Mouse (Mus musculus) induced T-regulatory cell, adult 2 months (primary cell): Measurements from ENCODE around the gene Tanc2.

ENCODE experiments used
- DNase-seq: peaks from one replicate; pipeline ENCODE4 v3.0.0-alpha.2; 2012; ENCODE audit warnings: low read depth

Tanc2 gene

DNA sequence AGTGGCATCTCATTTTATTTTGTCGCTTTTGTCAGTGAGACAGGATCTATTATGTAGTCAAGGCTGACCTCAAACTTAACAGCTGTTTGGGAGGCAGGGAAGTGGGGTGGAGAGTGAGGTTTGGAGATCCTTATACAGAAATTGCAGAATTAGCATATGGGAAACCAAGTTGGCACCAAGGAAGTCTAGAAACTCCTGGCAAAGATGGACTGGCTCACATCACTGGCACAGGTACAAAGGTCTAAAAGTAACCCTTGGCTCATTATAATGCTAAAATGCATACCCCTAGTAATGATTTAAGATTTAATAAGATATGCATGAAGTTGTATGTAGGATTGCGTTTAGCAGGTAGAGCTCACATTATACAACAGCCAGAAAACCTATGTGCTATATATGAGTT lies 58.2 kb downstream of the Tanc2 start:
- no peak for DNase-seq

DNA sequence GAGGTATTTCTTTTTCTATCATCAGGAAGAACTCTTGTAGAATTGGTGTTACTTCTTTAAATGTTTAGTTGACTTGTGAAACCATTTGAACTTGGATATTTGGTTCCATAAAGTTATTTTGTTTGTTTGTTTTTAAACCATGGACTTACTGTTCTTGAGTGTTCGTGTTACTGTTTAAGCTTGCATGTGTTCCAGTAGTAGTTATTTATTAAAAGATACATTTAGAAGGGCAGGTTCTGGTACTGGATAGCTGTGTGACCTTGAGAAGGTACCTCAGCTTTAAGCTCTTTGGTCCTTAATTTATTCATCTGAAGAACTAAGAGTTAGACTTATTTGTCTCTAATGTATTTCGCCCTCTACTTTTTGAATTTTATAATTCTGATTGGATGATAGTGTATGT lies 64.8 kb downstream of the Tanc2 start:
- no peak for DNase-seq

DNA sequence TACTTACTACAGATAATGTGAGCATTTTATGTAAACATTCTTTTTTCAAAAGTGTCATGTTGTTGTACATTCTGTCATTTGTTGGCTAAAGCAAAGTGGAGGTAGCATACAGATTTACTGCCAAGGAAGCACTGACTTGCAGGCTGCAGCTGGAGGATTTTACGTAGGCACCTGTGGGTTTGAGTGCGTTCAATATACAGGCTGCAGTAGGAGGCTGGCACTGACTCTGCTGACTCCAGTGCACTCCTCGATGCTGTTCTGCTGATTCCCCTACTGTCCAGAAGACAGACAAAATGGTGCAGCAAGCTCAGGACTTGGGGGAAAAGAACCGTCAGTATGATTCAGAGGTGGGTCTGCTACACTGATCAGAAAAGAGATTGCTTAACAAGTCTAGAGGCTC lies 65.5 kb downstream of the Tanc2 start:
- no peak for DNase-seq

DNA sequence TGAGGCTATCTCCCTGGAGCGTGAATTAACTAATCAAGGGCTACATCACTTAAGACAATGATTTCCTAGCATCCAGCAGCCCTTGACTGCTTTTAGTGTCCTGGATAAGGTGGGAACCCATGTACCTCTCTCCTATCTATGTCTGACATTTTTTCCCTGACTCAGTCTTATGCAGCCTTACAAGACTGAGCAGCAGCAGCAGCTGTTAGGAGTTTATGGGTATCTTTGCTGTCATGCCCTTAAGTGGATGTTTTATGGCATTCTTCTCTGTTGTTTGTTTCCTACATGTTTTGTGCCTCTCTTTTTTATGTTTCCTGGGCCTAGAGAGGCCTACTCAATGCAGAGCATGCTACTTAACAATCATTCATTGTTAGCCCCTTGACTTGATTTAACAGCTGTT lies 78.1 kb downstream of the Tanc2 start:
- DNase-seq: no peak

DNA sequence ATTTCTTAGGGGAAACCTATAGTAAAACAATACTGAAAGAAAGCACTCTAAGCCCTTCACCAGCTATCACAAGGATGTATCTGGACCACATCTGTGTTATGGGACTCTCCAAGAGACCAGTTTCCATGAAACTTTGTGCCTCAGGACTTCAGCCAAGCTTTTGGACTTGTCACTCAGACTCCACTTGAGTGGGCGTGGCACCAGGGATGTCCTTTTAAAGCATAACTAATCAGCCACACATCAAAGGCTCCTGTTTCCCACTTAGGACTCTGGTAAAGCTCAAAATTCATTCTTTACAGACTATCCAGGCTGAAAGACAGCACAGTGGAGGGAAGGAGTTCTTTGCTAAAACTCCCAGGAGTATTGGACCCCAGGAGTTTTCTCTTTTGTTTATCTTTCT lies 89.2 kb downstream of the Tanc2 start:
- no peak for DNase-seq

DNA sequence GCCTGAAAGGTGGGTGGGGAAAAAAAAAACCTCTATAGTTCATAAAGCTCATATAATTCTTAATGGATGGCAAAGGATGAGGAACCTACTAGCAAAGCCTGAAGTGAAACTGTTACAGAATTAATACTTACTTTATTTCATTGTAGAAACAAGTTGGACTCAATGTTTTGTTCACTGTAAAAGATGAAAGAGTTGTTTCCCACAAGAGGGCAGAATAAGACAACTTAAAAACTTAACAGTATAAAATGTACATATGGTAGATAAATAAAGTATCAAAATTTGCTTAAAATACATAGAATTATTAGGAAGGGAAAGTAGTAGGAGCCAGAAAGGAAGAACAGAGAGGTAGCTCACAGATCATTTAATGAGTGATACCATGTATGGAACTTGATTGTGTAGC lies 95.0 kb downstream of the Tanc2 start:
- DNase-seq: no peak

DNA sequence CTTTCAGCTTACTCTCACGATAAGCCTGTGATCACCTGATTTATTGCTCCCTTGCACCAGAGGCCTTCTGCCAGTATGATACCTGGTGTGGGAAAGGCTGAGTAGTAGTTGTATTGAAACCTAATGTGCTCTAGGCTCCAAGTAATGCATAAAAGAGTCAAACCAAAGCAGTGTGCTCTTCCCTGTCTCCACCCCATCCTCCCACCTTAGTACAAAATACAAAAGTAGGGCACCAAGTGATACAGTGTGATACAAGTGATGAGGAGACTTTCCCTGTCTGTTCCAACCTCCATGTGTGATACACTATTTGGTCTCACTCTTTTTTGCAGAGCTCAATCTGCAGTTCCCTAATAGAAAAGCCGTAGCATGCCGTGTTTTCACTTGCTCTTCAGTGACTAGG lies 110.7 kb downstream of the Tanc2 start:
- DNase-seq: no peak

DNA sequence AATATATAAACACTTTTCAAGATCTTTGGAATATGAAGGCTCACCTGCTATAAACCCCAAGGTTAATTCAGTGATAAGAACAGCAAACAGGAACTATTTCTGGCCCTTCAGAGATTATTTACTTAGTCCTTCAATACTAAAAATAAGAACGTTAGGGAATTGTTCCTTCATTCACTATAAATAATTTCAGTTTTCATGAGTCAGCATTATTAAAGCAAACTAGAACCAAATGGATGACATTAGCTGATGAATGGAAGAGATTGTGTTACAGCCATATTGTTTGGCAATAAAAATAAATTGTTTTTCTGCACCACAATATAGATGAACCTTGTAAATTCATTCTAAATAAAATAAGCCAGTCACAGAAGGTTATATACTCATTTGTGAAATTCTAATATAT lies 129.9 kb downstream of the Tanc2 start:
- no peak for DNase-seq

DNA sequence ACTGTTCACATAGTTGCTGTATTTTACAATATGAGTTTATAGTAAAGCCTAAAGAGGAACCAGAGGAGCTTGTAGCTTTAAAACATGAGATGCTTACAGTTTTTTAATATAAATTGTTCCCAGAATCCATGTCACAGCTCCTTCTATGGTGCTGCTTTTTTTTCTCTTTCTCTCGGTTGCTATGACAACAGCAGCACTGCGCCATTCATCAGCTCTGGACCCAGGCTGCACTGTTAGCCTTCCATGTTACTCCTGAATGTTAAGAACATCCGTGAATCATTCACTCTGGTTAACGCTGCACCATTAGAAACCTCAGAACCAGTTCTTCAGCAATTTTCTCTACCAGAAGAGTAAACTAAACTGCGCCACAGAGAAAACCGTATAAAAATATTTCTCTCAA lies 141.8 kb downstream of the Tanc2 start:
- no peak for DNase-seq

DNA sequence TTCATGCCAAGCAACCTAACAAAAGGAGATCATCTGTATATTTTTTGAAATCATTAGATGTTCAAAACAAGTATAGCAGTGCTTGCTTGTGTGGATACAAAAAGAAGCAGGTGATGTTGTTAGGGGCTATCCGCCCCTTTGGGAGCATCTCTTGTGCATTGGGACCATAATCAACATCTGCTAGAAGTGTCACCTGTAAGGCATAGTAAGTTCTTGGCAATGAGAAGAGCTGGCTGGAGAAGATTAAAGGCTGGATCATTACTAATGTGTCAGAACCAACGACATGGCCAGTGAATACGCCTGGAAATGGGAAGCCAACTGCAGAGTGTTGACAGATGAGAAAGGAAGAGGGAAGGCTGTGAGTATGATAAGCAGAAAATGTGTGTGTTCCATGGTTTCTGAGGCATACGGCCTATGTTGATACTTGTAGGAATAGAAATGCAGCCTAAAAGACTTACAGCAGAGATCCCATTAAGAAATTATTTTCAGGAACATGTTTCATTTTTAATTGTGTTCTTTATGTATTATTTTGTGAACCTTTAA lies 142.3 kb downstream of the Tanc2 start:
- DNase-seq: no peak

DNA sequence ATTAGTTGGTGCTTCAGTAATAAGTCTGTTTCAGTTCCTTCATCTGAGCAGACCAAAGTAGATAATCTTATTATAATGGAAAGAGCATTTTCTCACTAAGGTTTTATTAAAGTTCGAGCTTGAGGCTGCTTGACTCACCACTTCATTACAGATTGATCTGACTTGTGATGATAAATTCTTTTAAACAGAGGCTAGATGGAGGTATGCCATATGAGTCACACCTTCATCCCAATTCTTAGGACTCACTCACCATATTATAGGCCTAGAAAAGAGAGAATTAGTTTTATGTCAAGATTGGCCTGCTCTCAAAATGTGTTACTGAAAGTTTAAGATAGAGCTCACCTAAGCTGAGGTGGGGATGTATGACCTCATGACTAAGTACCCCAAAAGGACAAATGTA lies 153.4 kb downstream of the Tanc2 start:
- DNase-seq: no peak

DNA sequence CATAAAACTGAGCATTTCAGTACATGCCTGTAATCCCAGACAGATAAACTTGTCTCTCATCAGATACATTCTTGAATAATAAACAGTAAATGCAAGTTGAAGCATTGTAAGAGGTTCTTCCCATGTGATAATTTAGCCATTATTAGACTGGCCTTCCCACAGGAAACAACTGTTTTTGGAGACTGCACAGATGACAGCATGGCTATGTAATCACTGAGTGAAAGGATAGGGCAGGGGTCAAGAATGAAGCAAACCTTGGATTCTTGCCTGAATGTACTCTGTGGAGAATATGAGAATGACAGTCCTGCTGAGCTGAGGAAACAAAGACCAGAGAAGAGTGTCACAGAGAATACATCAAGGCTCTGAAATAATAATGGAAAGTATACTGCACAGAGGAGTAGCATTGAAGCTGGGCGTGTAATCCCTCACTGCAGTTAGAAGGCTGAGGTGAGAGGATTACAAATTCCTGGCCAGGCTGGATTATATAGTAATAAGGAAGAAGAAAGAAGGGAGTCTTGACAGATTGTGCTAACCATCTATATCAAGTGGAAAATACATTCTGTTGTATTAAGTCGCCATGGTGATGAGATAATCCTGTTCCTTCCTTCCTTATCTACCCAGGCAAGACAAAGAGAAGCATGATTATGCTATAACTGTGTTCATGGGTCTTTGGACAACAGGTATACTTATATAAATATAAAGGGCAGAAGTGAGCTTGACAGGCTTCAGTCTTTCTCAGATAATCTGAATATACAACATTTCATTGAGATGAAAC lies 159.7 kb downstream of the Tanc2 start:
- no peak for DNase-seq

DNA sequence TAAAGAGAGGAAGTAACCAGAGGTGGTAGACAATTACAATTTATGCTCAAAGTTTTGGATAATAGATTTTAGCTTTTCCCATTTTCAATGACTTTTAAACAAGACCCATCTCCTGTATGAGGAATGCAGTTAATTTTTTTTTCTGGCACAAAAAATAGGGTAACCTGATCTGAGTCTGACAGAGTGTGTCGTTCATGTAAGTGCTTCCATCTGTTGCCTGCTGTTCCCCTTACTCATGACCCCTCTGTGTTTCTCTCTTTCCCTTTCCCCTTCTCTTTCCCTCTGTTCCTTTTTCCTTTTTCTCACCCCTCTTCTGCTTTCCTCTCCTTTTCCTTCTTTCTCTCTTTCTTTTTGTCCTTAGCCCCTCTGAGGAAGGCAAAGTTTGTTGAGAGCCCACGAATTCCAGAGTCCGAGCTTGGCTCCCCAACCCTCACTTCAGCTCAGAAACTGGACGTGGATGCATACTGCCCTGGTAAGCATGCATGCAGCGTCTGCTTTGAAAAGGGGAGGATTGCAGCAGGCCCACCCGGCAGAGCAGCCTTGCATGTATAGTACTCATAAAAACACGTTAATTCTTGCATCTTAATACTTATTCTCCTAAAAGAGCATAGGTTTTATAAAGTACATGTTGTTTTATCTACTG lies 168.9 kb downstream of the Tanc2 start:
- no peak for DNase-seq

DNA sequence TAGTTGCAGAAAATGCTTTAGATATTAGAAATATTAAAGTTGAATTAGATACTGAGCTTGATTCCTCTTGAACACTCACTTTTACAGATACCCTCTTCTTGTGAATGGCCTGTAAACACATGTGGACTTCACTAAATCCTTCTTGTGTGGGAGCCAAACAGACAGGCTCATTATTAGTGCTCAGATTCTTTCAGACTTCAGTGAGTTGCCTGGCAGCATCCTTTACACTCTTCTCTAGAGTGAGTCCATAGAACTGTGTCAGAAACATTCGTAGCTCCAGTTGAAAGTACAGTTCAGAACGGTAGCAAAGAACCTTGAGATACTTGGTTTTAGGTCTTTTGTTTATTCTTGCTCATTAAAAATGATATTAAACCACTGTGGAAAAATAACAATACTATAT lies 169.6 kb downstream of the Tanc2 start:
- no peak for DNase-seq

DNA sequence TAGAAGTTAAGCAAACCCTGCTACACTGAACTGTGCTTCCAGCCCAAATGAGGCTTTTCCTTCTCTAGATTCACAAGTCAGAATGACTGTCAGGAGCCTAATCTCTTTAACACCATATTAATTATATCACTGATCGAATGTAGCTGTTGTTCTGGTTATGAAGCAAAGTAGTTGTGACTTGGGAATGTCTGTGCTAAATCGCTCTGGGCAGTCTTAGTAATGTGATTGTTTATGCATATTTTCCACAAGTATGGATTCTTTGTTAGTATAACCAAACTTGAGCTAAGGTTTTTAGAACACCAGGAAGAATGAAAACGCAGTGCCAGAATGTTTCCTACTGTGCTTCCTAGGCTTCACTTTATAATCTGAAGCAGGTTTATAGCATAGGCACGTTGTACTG lies 170.6 kb downstream of the Tanc2 start:
- DNase-seq: no peak

DNA sequence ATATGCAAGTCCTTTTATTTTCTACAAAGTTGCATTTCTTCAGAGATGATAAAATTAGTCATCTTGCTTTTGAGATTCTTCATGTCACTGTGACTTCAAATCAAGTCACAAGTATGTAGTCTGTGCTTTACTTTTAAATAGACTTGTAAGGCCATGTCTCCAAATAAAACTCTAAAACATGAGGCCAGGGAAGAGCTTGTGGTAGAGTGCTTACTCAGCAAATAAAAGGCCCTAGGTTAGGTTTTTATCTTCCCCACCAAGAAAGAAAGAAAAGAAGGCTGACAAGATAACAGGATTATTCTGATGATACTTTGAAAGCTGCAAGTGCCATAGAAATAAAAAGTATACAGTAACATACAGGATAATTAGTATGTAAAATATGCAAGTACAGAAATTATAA lies 188.0 kb downstream of the Tanc2 start:
- DNase-seq: no peak

DNA sequence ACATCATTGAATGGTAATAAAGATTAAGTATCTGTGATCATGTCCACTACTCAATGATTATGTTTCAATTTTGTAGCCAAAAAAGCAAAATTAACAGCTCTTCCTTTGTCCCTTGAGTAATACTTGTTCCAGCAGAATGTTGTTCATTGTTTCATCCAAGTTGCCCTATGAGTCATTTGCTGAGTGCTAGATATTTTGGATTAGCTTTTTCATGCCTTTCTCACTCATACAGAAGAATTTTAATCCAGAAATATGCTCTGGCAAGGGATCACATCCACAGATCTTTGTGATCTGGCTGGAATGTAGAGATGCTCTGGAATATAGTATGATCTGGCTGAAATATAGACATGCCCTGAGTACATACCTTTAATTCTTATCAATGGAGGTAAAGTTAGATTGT lies 202.7 kb downstream of the Tanc2 start:
- no peak for DNase-seq

DNA sequence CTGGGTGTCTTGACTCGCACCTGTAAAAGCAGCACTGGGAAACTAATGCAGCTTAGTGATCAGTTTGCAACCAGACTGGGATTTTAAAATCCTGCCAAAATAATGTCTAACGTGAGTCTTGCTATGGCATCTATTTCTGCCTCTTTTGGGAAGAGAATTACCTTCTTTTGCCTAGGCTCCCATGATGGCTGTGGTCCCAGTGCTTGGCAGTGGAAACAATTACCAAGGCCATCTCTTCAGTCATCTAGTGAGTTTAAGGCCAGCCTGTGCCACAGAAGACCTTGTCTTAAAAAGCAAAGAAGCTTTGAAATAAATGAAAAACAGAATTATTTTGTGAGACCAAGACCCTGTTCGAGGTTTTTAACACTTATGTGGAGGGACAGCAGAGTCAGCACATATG lies 213.9 kb downstream of the Tanc2 start:
- no peak for DNase-seq

DNA sequence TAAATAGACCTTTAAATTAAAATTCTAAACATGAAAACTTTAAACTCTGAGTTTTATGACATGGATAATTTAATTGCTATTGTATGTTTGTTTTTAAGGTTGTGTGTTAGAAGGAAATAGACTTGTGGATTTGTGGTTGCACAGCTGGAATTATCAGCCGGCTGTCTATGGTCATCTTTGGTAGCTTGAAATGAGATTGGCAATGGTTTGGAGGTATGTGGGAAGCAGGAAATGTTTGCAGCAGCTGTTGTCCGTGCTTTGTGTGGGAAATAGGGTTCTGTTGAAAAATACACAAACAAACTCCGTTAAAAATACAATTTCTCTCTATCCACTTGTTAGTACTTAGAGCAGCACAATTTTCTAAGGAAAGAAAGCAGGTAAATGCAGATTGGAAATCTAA lies 215.0 kb downstream of the Tanc2 start:
- DNase-seq: no peak

DNA sequence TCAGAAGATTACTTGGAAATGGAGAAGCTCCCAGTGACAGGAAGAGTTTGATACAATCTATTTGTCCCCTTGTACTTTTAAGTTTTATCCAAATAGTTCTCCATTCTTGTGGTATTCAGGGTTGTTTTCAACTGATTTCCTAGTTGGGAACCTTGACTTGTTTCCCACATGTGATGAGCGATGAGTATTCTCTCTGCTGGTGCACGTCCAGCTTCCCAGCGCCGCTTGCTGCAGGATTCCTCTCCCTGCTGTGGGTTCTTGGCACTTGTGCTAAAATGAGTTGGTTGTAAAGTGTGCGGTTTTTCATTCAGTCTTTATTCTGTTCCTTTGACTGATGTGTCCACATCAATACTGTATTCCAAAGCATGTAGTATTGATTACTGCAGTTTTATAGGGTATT lies 217.3 kb downstream of the Tanc2 start:
- no peak for DNase-seq

DNA sequence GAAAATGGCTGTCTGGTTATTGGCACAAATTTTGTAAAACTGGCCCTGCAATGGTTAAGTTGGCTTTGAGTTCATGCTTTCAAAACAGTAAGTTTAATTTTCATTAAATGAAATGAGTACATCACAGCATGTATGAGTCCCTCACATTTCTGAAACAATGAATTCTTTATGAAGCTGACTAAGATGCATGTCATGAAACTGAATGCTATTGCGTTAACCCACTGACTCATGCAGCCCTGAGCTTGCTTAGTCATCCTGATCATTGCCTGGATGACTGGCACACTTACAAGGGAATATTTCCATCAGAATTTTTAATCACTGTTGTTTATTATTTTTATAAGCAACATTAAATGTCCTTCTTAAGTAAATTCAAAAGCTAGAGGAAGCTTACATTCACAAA lies 233.5 kb downstream of the Tanc2 start:
- DNase-seq: no peak

DNA sequence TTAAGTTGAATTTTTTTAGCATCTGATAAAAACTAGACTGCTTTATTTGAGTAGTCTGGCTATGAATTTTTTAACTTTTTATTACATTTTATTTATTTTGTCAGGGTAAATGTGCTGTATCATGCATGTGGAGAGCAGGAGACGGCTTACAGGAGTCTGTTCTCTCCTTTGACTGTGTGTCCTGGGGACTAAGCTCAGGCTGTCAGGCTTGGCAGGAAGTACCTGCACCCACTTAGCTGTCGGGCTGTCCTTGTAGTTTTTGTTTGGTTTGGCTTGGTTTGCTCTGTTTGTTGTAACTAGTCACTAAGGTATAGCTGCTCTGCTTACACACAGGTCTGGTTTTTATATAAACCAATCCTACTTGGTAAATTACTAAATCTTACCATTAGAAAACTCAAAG lies 234.0 kb downstream of the Tanc2 start:
- no peak for DNase-seq

DNA sequence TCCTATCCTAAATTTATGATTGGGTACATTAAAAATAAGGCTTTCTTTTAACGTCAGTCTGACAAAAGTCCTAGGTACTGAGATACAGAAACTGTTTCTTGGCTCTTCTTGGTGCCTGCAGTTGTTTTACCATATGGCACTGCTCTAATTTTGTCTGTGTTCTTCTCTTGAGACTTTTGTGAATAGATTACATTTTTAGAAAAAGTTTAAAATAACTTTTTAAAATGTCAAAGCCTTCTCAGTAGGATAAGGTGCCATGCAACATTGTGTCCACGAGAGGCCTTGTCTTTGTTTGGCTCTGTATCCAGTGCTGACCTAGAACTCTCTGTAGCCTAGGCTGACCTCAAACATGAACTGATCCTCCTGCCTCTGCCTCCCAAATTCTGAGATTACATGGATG lies 238.4 kb downstream of the Tanc2 start:
- no peak for DNase-seq

DNA sequence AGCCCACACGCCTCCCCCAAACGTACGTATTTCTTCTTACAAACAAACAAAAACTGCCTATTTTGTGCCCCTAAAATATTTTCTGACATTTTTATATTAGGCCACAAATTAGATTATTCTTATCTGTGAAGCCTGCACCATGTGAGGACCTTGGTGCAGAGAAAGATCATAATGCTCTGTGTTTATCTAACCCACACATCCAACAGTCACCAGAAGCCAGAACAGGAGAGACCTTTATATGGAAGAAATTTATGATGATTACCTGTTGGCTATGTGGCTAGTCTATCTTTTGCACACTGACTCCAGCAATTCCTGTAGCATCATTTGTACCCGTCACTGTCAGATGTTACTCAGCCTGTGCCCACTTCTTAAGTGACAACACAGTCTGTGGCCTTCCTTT lies 245.4 kb downstream of the Tanc2 start:
- no peak for DNase-seq
